Mouse (Mus musculus) testis, adult 2 months (tissue): ENCODE measurements around the gene M1ap. TPM values are rescaled to one million over a fixed set of nuclear protein-coding genes. Genes with fewer than 3 reads are reported as not detected.

ENCODE experiments used
- H3K27ac ChIP-seq: fragments of 200-500 bp; 2 replicates; pipeline ENCODE4 v1.5.1; 2012; ENCODE audit warnings: low read depth, low read length; ENCODE audit not compliant: control insufficient read depth, insufficient read depth
- H3K27me3 ChIP-seq: fragments of 200-500 bp; 2 replicates; pipeline ENCODE4 v1.6.1; 2012; ENCODE audit warnings: mild to moderate bottlenecking, low read length, moderate library complexity; ENCODE audit not compliant: control insufficient read depth, insufficient read depth
- H3K36me3 ChIP-seq: fragments of 200-500 bp; 2 replicates; pipeline ENCODE4 v1.6.1; 2012; ENCODE audit warnings: mild to moderate bottlenecking, low read length; ENCODE audit not compliant: control insufficient read depth, insufficient read depth
- H3K4me1 ChIP-seq: fragments of 200-500 bp; 2 replicates; pipeline ENCODE4 v1.6.1; 2012; ENCODE audit warnings: low read length; ENCODE audit not compliant: control insufficient read depth, insufficient read depth
- H3K4me3 ChIP-seq: fragments of 200-500 bp; 2 replicates; pipeline ENCODE4 v1.5.1; 2012; ENCODE audit warnings: low read depth, mild to moderate bottlenecking, low read length, moderate library complexity, mixed read lengths; ENCODE audit not compliant: control insufficient read depth
- CTCF ChIP-seq: fragments of 200-500 bp; IDR thresholded peaks from 2 replicates; pipeline ENCODE4 v1.5.1; 2012; ENCODE audit warnings: low read depth, mild to moderate bottlenecking, inconsistent platforms, low read length, moderate library complexity; ENCODE audit not compliant: control insufficient read depth, insufficient read depth, insufficient replicate concordance
- POLR2A ChIP-seq: fragments of 200-500 bp; IDR thresholded peaks from 2 replicates; pipeline ENCODE4 v1.6.1; 2012; ENCODE audit warnings: low read depth, mild to moderate bottlenecking, inconsistent platforms, low read length, moderate library complexity; ENCODE audit not compliant: control insufficient read depth
- polyA plus RNA-seq: library from polyadenylated mRNA; depleted of rRNA; stranded (reverse); fragments of >200 nt; gene quantifications from 2 replicates; pipeline ENCODE4 v1.2.3, GENCODE M21; 2012

The M1ap gene
- polyA plus RNA-seq, 1 experiment: 141 TPM

- TF ChIP-seq POLR2A: no peak
- no peak for TF ChIP-seq CTCF
- no peak overlapping the region for H3K27ac ChIP-seq
- no peaks in the 10 kb centered on the region for H3K27me3 ChIP-seq
- no peak overlapping the region for H3K4me3 ChIP-seq
- no peaks in the 10 kb centered on the region for H3K36me3 ChIP-seq
- no peaks in the 10 kb centered on the region for H3K4me1 ChIP-seq
Observed at GRCm38 (mm10) chr6:83011255-83011654, 64.6 kb downstream of the M1ap start.

GRCm38 (mm10) chr6:83011756-83012155 is 65.1 kb downstream of the M1ap start:
- Histone ChIP-seq H3K4me1 (no peaks in the 10 kb centered on the region), H3K4me3 (no peak overlapping the region), H3K36me3 (no peaks in the 10 kb centered on the region), H3K27me3 (no peaks in the 10 kb centered on the region), H3K27ac (no peak overlapping the region)
- TF ChIP-seq CTCF: no peak
- no peak for TF ChIP-seq POLR2A

DNA sequence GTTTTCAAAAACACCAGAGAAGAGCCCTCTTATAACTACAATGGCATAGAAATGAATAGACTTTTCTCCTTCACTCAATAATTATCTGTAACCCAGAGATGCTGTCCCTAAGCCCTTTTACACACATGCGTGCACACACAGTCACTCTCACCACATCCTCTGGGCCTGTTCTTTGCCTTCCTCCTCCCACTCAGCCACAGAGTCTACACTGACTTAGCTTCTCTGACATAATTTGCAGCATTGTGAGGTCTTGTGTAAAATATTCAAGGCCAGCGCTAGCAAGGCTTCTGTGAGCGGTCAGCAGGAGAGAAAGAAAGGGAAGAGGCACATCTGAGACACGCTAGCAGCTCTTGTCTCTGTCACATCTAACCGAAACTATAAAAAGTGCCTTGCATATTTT is 66.7 kb downstream of the M1ap start:
- Histone ChIP-seq H3K4me3 (no peak overlapping the region), H3K36me3 (no peaks in the 10 kb centered on the region), H3K4me1 (no peaks in the 10 kb centered on the region), H3K27ac (no peak overlapping the region; the same call in 1 of the 2 replicates), H3K27me3 (no peaks in the 10 kb centered on the region)
- TF ChIP-seq POLR2A (no peak), CTCF (no peak)

DNA sequence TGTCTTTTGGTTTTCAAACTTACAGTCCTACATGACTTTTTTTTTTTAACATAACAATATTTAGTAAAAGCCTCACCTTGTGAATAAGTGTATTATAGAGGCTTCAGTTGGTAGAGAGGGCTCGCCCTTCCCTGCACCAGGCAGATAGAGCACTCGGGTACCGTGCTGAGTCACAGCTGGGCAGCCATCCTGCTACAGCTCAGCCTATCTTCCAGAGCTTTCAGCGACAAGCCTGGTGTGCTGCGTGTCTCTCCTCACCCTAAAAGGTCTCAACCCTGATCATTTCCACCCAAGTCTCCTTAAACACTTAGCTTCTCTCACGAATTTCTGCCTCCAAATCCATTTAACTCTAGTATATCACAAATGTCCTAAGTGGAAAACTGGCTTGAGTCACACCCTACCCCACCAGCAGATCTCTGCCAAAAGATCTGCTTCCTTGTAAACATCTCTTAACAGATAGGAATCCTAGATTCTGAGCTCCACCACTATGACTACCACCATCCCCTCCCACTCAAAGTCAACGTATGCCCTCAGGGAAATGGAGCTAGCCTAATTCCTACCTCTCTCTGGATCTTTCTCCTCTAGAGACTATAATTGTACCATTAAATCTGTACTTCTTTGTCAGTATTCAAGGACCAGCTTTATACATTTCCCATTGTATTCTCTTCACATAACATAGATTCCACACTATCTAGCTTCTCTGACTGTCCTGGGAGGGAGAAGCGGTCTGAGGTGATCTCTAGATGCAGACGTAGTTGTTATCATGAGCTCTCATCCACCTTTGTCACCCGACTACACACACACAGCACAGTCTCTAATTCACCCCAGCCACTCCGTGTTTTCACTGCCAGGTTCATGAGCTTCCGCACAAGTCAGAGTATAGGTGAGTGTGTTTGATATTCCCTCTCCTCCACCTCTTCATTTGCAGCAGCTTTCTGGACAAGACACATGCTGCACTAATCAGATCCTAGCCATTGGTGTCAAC is 68.1 kb downstream of the M1ap start:
- Histone ChIP-seq H3K27ac (no peak overlapping the region), H3K4me1 (no peaks in the 10 kb centered on the region), H3K4me3 (no peak overlapping the region), H3K36me3 (no peaks in the 10 kb centered on the region), H3K27me3 (no peaks in the 10 kb centered on the region)
- TF ChIP-seq POLR2A (no peak), CTCF (no peak)

GRCm38 (mm10) chr6:83015749-83016148 is 69.0 kb downstream of the M1ap start:
- Histone ChIP-seq H3K4me1 (no peaks in the 10 kb centered on the region), H3K27ac (no peak overlapping the region), H3K27me3 (no peaks in the 10 kb centered on the region), H3K4me3 (no peak overlapping the region), H3K36me3 (no peaks in the 10 kb centered on the region)
- TF ChIP-seq POLR2A (no peak), CTCF (no peak)

DNA sequence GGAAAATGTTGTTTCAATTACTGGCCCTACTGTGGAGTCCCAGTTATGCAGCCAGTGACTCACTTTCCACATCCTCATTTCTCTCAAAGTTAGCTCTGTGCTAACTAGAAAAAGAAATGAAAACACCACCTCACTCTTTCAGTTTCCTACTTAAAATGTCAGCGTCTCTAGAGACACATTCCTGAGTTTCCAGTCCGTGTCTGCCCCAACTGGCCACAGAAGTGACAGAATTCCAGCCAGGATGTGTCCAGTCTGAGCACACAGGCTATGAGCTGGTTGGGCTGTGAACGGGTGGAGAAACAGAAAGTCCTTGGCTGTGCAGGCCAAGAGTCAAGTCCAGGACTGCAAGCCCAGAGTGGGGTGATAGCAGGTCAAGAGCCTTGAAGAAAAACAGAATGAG is 70.5 kb downstream of the M1ap start:
- H3K27ac ChIP-seq: no peak overlapping the region
- H3K4me1 ChIP-seq: no peaks in the 10 kb centered on the region
- H3K27me3 ChIP-seq: no peaks in the 10 kb centered on the region
- no peak for TF ChIP-seq CTCF
- no peak for TF ChIP-seq POLR2A
- no peaks in the 10 kb centered on the region for H3K36me3 ChIP-seq
- H3K4me3 ChIP-seq: no peak overlapping the region

DNA sequence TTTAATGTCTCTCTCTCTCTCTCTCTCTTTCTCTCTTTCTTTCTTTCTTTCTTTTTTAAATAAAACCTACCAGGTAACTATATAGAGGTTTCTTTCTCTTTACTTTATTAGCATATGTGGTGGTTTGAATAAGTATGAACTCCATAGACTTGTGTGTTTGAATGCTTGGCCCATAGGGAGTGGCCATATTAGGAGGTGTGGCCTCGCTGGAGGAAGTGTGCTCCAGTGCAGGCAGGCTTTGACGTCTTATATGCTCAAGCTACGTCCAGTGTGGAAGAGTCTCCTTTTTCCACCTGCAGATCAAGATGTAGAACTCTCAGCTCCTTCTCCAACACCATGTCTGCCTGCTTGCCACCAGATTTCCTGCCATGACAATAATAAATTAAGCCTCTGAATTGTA is 72.3 kb downstream of the M1ap start:
- Histone ChIP-seq H3K36me3 (no peaks in the 10 kb centered on the region), H3K27me3 (no peaks in the 10 kb centered on the region), H3K4me1 (no peaks in the 10 kb centered on the region), H3K27ac (no peak overlapping the region), H3K4me3 (no peak overlapping the region)
- TF ChIP-seq POLR2A (no peak), CTCF (no peak)
